Mouse (Mus musculus): ENCODE measurements around the gene Cdc42ep1. TPM values are rescaled to one million over a fixed set of nuclear protein-coding genes. Genes with fewer than 3 reads are reported as not detected.

Gene Cdc42ep1
- polyA plus RNA-seq, 1 experiment from 2014 or later, result 9.0 TPM

GRCm38 (mm10) chr15:78804326-78804725 lies 38.1 kb upstream of the Cdc42ep1 start:
- Histone ChIP-seq H3K4me2 (no peak overlapping the region), H3K9me3 (ENCODE audit: control insufficient read depth, low read length) (no peaks in the 10 kb centered on the region), H3K27ac (ENCODE audit: low read depth, low read length) (no peak overlapping the region), H3K4me1 (ENCODE audit: control insufficient read depth, insufficient read depth, low read length) (peaks cover 18% of the 10 kb centered on the region), H3K9ac (ENCODE audit: low read length) (no peak overlapping the region), H3K27me3 (ENCODE audit: control insufficient read depth, insufficient read depth, low read length) (peaks cover 35% of the 10 kb centered on the region), H3K4me3 (ENCODE audit: low read depth, low read length) (no peak overlapping the region), H3K36me3 (ENCODE audit: control insufficient read depth, insufficient read depth, low read length) (no peaks in the 10 kb centered on the region)
- WGBS, result 14% methylated on average over 6 of the region's 6 CpGs
- no peak for ATAC-seq (ENCODE audit: low FRiP score)
- DNase-seq (ENCODE audit: low spot score, missing footprints), result no peak

GRCm38 (mm10) chr15:78805351-78805750 lies 37.1 kb upstream of the Cdc42ep1 start:
- Histone ChIP-seq H3K27me3 (ENCODE audit: control insufficient read depth, insufficient read depth, low read length) (peaks cover 35% of the 10 kb centered on the region), H3K36me3 (ENCODE audit: control insufficient read depth, insufficient read depth, low read length) (no peaks in the 10 kb centered on the region), H3K27ac (ENCODE audit: low read depth, low read length) (no peak overlapping the region), H3K9me3 (ENCODE audit: control insufficient read depth, low read length) (no peaks in the 10 kb centered on the region), H3K4me1 (ENCODE audit: control insufficient read depth, insufficient read depth, low read length) (peaks cover 18% of the 10 kb centered on the region), H3K4me3 (ENCODE audit: low read depth, low read length) (no peak overlapping the region), H3K4me2 (no peak overlapping the region), H3K9ac (ENCODE audit: low read length) (no peak overlapping the region)
- DNase-seq (ENCODE audit: low spot score, missing footprints), result no peak
- 86% methylated on average over 2 of the region's 2 CpGs for WGBS
- ATAC-seq (ENCODE audit: low FRiP score), result no peak

GRCm38 (mm10) chr15:78806614-78807013 lies 35.8 kb upstream of the Cdc42ep1 start:
- Histone ChIP-seq H3K27ac (ENCODE audit: low read depth, low read length) (no peak overlapping the region), H3K9ac (ENCODE audit: low read length) (no peak overlapping the region), H3K4me3 (ENCODE audit: low read depth, low read length) (no peak overlapping the region), H3K9me3 (ENCODE audit: control insufficient read depth, low read length) (no peaks in the 10 kb centered on the region), H3K27me3 (ENCODE audit: control insufficient read depth, insufficient read depth, low read length) (peaks cover 26% of the 10 kb centered on the region), H3K36me3 (ENCODE audit: control insufficient read depth, insufficient read depth, low read length) (no peaks in the 10 kb centered on the region), H3K4me2 (no peak overlapping the region), H3K4me1 (ENCODE audit: control insufficient read depth, insufficient read depth, low read length) (peaks cover 18% of the 10 kb centered on the region)
- DNase-seq (ENCODE audit: low spot score, missing footprints), result no peak
- 41% methylated on average over 2 of the region's 2 CpGs for WGBS
- no peak for ATAC-seq (ENCODE audit: low FRiP score)

GRCm38 (mm10) chr15:78807141-78807540 lies 35.3 kb upstream of the Cdc42ep1 start:
- Histone ChIP-seq H3K27me3 (ENCODE audit: control insufficient read depth, insufficient read depth, low read length) (peaks cover 22% of the 10 kb centered on the region), H3K27ac (ENCODE audit: low read depth, low read length) (no peak overlapping the region), H3K4me2 (no peak overlapping the region), H3K4me3 (ENCODE audit: low read depth, low read length) (no peak overlapping the region), H3K4me1 (ENCODE audit: control insufficient read depth, insufficient read depth, low read length) (peaks cover 16% of the 10 kb centered on the region), H3K9me3 (ENCODE audit: control insufficient read depth, low read length) (no peaks in the 10 kb centered on the region), H3K36me3 (ENCODE audit: control insufficient read depth, insufficient read depth, low read length) (no peaks in the 10 kb centered on the region), H3K9ac (ENCODE audit: low read length) (no peak overlapping the region)
- no peak for DNase-seq (ENCODE audit: low spot score, missing footprints)
- no peak for ATAC-seq (ENCODE audit: low FRiP score)
- 80% methylated on average over 3 of the region's 3 CpGs for WGBS

DNA sequence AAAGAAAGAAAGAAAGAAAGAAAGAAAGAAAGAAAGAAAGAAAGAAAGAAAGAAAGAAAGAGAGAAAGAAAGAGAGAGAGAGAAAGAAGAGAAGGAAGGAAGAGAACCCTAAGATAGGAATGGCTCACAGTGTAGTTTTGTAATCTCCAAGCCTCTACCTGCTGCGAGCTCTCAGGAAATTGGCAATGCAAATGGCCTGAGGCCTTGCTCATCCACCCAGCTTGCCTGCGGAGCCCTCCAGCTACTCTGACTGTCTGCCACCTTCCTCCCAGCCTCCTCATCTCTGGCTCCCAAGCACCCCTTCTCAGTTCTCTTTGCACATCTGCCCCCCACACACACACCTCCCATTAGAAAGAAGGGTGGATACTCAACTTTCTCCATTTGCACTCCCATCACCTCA lies 33.4 kb upstream of the Cdc42ep1 start:
- no peaks in the 10 kb centered on the region for H3K9me3 ChIP-seq (ENCODE audit: control insufficient read depth, low read length)
- 71% methylated on average over 2 of the region's 2 CpGs for WGBS

GRCm38 (mm10) chr15:78809739-78810138 lies 32.7 kb upstream of the Cdc42ep1 start:
- ATAC-seq (ENCODE audit: low FRiP score) (no peak), DNase-seq (ENCODE audit: low spot score, missing footprints) (no peak)
- H3K27me3 ChIP-seq (ENCODE audit: control insufficient read depth, insufficient read depth, low read length), result peaks cover 5% of the 10 kb centered on the region
- H3K4me3 ChIP-seq (ENCODE audit: low read depth, low read length), result no peak overlapping the region
- H3K9me3 ChIP-seq (ENCODE audit: control insufficient read depth, low read length), result no peaks in the 10 kb centered on the region
- H3K4me2 ChIP-seq, result no peak overlapping the region
- H3K36me3 ChIP-seq (ENCODE audit: control insufficient read depth, insufficient read depth, low read length), result no peaks in the 10 kb centered on the region
- H3K9ac ChIP-seq (ENCODE audit: low read length), result no peak overlapping the region
- H3K4me1 ChIP-seq (ENCODE audit: control insufficient read depth, insufficient read depth, low read length), result no peaks in the 10 kb centered on the region
- WGBS, result 82% methylated on average over 9 of the region's 9 CpGs
- no peak overlapping the region for H3K27ac ChIP-seq (ENCODE audit: low read depth, low read length)

More for the DNA sequence above, 33.4 kb upstream of the Cdc42ep1 start:
- ATAC-seq (ENCODE audit: low FRiP score) (no peak), DNase-seq (ENCODE audit: low spot score, missing footprints) (no peak)
- H3K4me1 ChIP-seq (ENCODE audit: control insufficient read depth, insufficient read depth, low read length), result peaks cover 2% of the 10 kb centered on the region; the same call in 1 of the 2 replicates
- no peak overlapping the region for H3K4me3 ChIP-seq (ENCODE audit: low read depth, low read length)
- no peak overlapping the region for H3K9ac ChIP-seq (ENCODE audit: low read length)
- no peaks in the 10 kb centered on the region for H3K36me3 ChIP-seq (ENCODE audit: control insufficient read depth, insufficient read depth, low read length)
- peaks cover 10% of the 10 kb centered on the region for H3K27me3 ChIP-seq (ENCODE audit: control insufficient read depth, insufficient read depth, low read length)
- H3K27ac ChIP-seq (ENCODE audit: low read depth, low read length), result no peak overlapping the region
- H3K4me2 ChIP-seq, result no peak overlapping the region

GRCm38 (mm10) chr15:78810146-78810545 lies 32.3 kb upstream of the Cdc42ep1 start:
- no peak overlapping the region for H3K4me3 ChIP-seq (ENCODE audit: low read depth, low read length)
- ATAC-seq (ENCODE audit: low FRiP score) (no peak), DNase-seq (ENCODE audit: low spot score, missing footprints) (no peak)
- no peaks in the 10 kb centered on the region for H3K36me3 ChIP-seq (ENCODE audit: control insufficient read depth, insufficient read depth, low read length)
- H3K9me3 ChIP-seq (ENCODE audit: control insufficient read depth, low read length), result no peaks in the 10 kb centered on the region
- H3K4me2 ChIP-seq, result no peak overlapping the region
- WGBS, result 86% methylated on average over 9 of the region's 9 CpGs
- peaks cover under 1% of the 10 kb centered on the region; the same call in 1 of the 2 replicates for H3K27me3 ChIP-seq (ENCODE audit: control insufficient read depth, insufficient read depth, low read length)
- H3K4me1 ChIP-seq (ENCODE audit: control insufficient read depth, insufficient read depth, low read length), result no peaks in the 10 kb centered on the region
- H3K9ac ChIP-seq (ENCODE audit: low read length), result no peak overlapping the region
- H3K27ac ChIP-seq (ENCODE audit: low read depth, low read length), result no peak overlapping the region

GRCm38 (mm10) chr15:78813603-78814002 lies 28.8 kb upstream of the Cdc42ep1 start:
- Histone ChIP-seq H3K9ac (ENCODE audit: low read length) (no peak overlapping the region), H3K27ac (ENCODE audit: low read depth, low read length) (no peak overlapping the region), H3K9me3 (ENCODE audit: control insufficient read depth, low read length) (no peaks in the 10 kb centered on the region), H3K4me1 (ENCODE audit: control insufficient read depth, insufficient read depth, low read length) (no peaks in the 10 kb centered on the region), H3K4me3 (ENCODE audit: low read depth, low read length) (no peak overlapping the region), H3K27me3 (ENCODE audit: control insufficient read depth, insufficient read depth, low read length) (no peaks in the 10 kb centered on the region), H3K36me3 (ENCODE audit: control insufficient read depth, insufficient read depth, low read length) (no peaks in the 10 kb centered on the region), H3K4me2 (no peak overlapping the region)
- ATAC-seq (ENCODE audit: low FRiP score), result no peak
- no peak for DNase-seq (ENCODE audit: low spot score, missing footprints)
- 92% methylated on average over 4 of the region's 4 CpGs for WGBS

GRCm38 (mm10) chr15:78815314-78816073 lies 26.9 kb upstream of the Cdc42ep1 start:
- no peak overlapping the region for H3K4me3 ChIP-seq (ENCODE audit: low read depth, low read length)
- no peaks in the 10 kb centered on the region for H3K4me1 ChIP-seq (ENCODE audit: control insufficient read depth, insufficient read depth, low read length)
- WGBS, result 70% methylated on average over 11 of the region's 11 CpGs
- no peaks in the 10 kb centered on the region for H3K36me3 ChIP-seq (ENCODE audit: control insufficient read depth, insufficient read depth, low read length)
- H3K9ac ChIP-seq (ENCODE audit: low read length), result no peak overlapping the region
- no peaks in the 10 kb centered on the region for H3K27me3 ChIP-seq (ENCODE audit: control insufficient read depth, insufficient read depth, low read length)
- DNase-seq (ENCODE audit: low spot score, missing footprints) (no peak), ATAC-seq (ENCODE audit: low FRiP score) (no peak)
- no peak overlapping the region for H3K4me2 ChIP-seq
- no peak overlapping the region for H3K27ac ChIP-seq (ENCODE audit: low read depth, low read length)
- H3K9me3 ChIP-seq (ENCODE audit: control insufficient read depth, low read length), result no peaks in the 10 kb centered on the region

Measured in midbrain, embryonic 11.5 days (tissue).